Comparison of ENCODE assay signal across 9 mouse cellular contexts in the genomic region with DNA sequence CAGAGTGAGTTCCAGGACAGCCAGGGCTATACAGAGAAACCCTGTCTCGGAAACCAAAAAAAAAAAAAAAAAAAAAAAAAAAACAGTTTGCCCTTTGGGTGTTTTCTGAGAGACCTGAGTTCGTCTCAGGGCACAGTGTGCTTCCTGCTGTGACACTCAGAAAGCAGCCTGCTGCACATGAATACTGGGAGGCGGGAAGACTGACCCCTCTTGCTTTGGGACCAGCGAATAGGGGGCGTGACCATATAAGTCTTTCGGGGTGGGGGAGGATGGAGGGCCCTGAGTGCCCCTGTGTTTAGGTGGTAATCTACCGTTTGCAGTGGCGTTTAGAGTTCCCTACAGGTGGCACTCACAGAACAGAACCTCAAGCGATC. TPM values are rescaled to one million over a fixed set of nuclear protein-coding genes. Genes with fewer than 3 reads are reported as not detected.
DNase-seq lines count a peak whose midpoint lies in the region; ATAC-seq and TF ChIP-seq lines count a peak whose summit lies in the region.
"Had no signal": no experiment of that assay in that cellular context is flagged by ENCODE, and none has a peak within 500 bp of the region (broad histone marks: within the 10 kb centered on the region; RNA-seq: fewer than 3 reads in every experiment).

No protein-coding gene starts in this region.

- H3K4me1 ChIP-seq in cerebellum, adult 2 months (ENCODE audit: control insufficient read depth, insufficient read depth, low read length) = peaks cover 31% of the 10 kb centered on the region
- H3K4me1 ChIP-seq in testis, adult 2 months (ENCODE audit: control insufficient read depth, insufficient read depth, low read length) = peaks cover 21% of the 10 kb centered on the region
- H3K4me1 ChIP-seq in limb, embryonic 15.5 days = peaks cover 12% of the 10 kb centered on the region
- H3K4me1 ChIP-seq in stomach, embryonic 16.5 days (ENCODE audit: control insufficient read depth, insufficient read depth, low read length) = 0 out of 2 replicates have a peak, but pooled peaks cover 2% of the 10 kb centered on the region

- no peaks in the 10 kb centered on the region for H3K36me3 ChIP-seq in testis, adult 2 months (ENCODE audit: control insufficient read depth, insufficient read depth, low read length)
- no peaks in the 10 kb centered on the region for H3K36me3 ChIP-seq in limb, embryonic 15.5 days
- H3K36me3 ChIP-seq in stomach, embryonic 16.5 days (ENCODE audit: control insufficient read depth, insufficient read depth, low read length) = no peaks in the 10 kb centered on the region

- no peak for DNase-seq in cerebellum, adult 2 months
- no peak for DNase-seq in cerebellum, postnatal 36 days
- no peak for DNase-seq in testis, postnatal 10 days (ENCODE audit: low spot score)
- DNase-seq in gastrocnemius, adult 18-20 months (ENCODE audit: low spot score) = no peak
- DNase-seq in cerebellum, adult 11-12 months = no peak
- DNase-seq: cerebellum, adult 8-10 months had no signal

- peak overlapping the region; percentile 73 for H3K27ac ChIP-seq in cerebellum, adult 2 months (ENCODE audit: insufficient read depth, low read length)
- peak overlapping the region; percentile 85 for H3K27ac ChIP-seq in testis, adult 2 months (ENCODE audit: control insufficient read depth, insufficient read depth, low read depth, low read length)
- no peak overlapping the region for H3K27ac ChIP-seq in limb, embryonic 15.5 days
- no peak overlapping the region for H3K27ac ChIP-seq in stomach, embryonic 16.5 days (ENCODE audit: low read length)

- peak overlapping the region; percentile 85 for H3K4me3 ChIP-seq in cerebellum, adult 2 months (replicated peaks; ENCODE audit: insufficient read depth, low read depth, low read length)
- peak overlapping the region; percentile 93 for H3K4me3 ChIP-seq in testis, adult 2 months (ENCODE audit: control insufficient read depth, low read depth, low read length)
- peak overlapping the region; percentile 49 for H3K4me3 ChIP-seq in limb, embryonic 15.5 days
- H3K4me3 ChIP-seq in stomach, embryonic 16.5 days (replicated peaks; ENCODE audit: low read length) = peak overlapping the region; percentile 58

- TF ChIP-seq POLR2A in cerebellum, adult 2 months (IDR thresholded peaks at IDR 0.05; ENCODE audit: borderline replicate concordance, insufficient read depth, low read length) = no peak
- TF ChIP-seq POLR2A in testis, adult 2 months (IDR thresholded peaks at IDR 0.05; ENCODE audit: control insufficient read depth, low read depth, low read length) = no peak; the same call in 1 of the 2 replicates

- H3K9ac ChIP-seq in limb, embryonic 15.5 days = no peak overlapping the region
- H3K9ac ChIP-seq in stomach, embryonic 16.5 days (ENCODE audit: low read length) = peak overlapping the region; percentile 59; the same call in 1 of the 2 replicates

- peak overlapping the region; percentile 84 for H3K4me2 ChIP-seq in limb, embryonic 15.5 days
- peak overlapping the region; percentile 85 for H3K4me2 ChIP-seq in stomach, embryonic 16.5 days (ENCODE audit: low read depth, low read length)

- 9% methylated on average over 9 of the region's 9 CpGs for WGBS in cerebellum, adult 2 months
- 8% methylated on average over 9 of the region's 9 CpGs for WGBS in limb, embryonic 15.5 days
- 5% methylated on average over 9 of the region's 9 CpGs for WGBS in stomach, embryonic 16.5 days

- H3K9me3 ChIP-seq in limb, embryonic 15.5 days = no peaks in the 10 kb centered on the region
- H3K9me3 ChIP-seq in stomach, embryonic 16.5 days (replicated peaks; ENCODE audit: control insufficient read depth, low read length) = no peaks in the 10 kb centered on the region

- no peak for TF ChIP-seq CTCF in cerebellum, adult 2 months (IDR thresholded peaks at IDR 0.05; ENCODE audit: borderline replicate concordance, insufficient read depth, low read depth, low read length)
- no peak for TF ChIP-seq CTCF in testis, adult 2 months (IDR thresholded peaks at IDR 0.05; ENCODE audit: control insufficient read depth, insufficient read depth, insufficient replicate concordance, low read depth, low read length)

- no peaks in the 10 kb centered on the region for H3K27me3 ChIP-seq in cerebellum, adult 2 months (ENCODE audit: control insufficient read depth, insufficient read depth, low read length)
- H3K27me3 ChIP-seq in testis, adult 2 months (ENCODE audit: control insufficient read depth, insufficient read depth, low read length) = no peaks in the 10 kb centered on the region
- H3K27me3 ChIP-seq in limb, embryonic 15.5 days = peaks cover 21% of the 10 kb centered on the region
- peaks cover 3% of the 10 kb centered on the region; the same call in 1 of the 2 replicates for H3K27me3 ChIP-seq in stomach, embryonic 16.5 days (ENCODE audit: control insufficient read depth, insufficient read depth, low read length)

- ATAC-seq in limb, embryonic 15.5 days (ENCODE audit: insufficient number of reproducible peaks, low FRiP score, low TSS enrichment, low read depth) = no peak
- no peak for ATAC-seq in stomach, embryonic 16.5 days (ENCODE audit: insufficient read depth, low FRiP score)

RNA-seq across cellular contexts. Expression of a gene that starts 0.6 kb away (rescaled TPM):
- 150 and 158 TPM in 2 replicates for polyA plus RNA-seq in cerebellum, adult 2 months (2012; rRNA removed)
- polyA plus RNA-seq in testis, adult 2 months (2012; rRNA removed) = 8.4 and 8.9 TPM in 2 replicates
- 9.5 and 11.0 TPM in 2 replicates for polyA plus RNA-seq in limb, embryonic 15.5 days (2015; fragmentation: Nextera tagmentation; extraction: Ambion mirVana)
- polyA plus RNA-seq in stomach, embryonic 16.5 days (2015; fragmentation: Nextera tagmentation; extraction: Ambion mirVana) = 18.5 and 19.9 TPM in 2 replicates
- 10 to 100 TPM; 21.3 to 32.8 TPM for total RNA-seq in gastrocnemius, adult 18-20 months (2021)

Comparison
In these comparisons a context has a peak if more than half of its experiments do, and no peak if none do; other contexts are left out.
1. H3K27ac ChIP-seq: peak in cerebellum, adult 2 months (single experiment) and testis, adult 2 months (single experiment); none in limb, embryonic 15.5 days (single experiment) and stomach, embryonic 16.5 days (single experiment).
2. Peak in every context shown above with its lines, with median percentiles within 50 percentile points of each other: H3K4me3 ChIP-seq.